Mouse (Mus musculus): ENCODE data around the gene Hic1. TPM values are rescaled to one million over a fixed set of nuclear protein-coding genes. Genes with fewer than 3 reads are reported as not detected.

Gene Hic1
- polyA plus RNA-seq, 1 experiment = 0.28 TPM

GRCm38 (mm10) chr11:75190905-75191441 lies 21.7 kb upstream of the Hic1 start, which contains the start of gene Dph1:
Dph1 (minus strand) TSS chr11:75191241.
- peak within 1 kb of the TSS; percentile 99 for H3K4me3 ChIP-seq (ENCODE audit: low read depth, low read length)
- TF ChIP-seq CTCF (IDR thresholded peaks at IDR 0.05; ENCODE audit: low read depth, low read length) (no peak), EP300 (IDR thresholded peaks at IDR 0.05; ENCODE audit: insufficient read depth, low read depth, low read length) (no peak), POLR2A (IDR thresholded peaks at IDR 0.05; ENCODE audit: insufficient read depth, low read length) (no peak)
- H3K9ac ChIP-seq (ENCODE audit: low read depth, poor library complexity, severe bottlenecking) = peak within 1 kb of the TSS; percentile 66
- H3K27me3 ChIP-seq (ENCODE audit: control insufficient read depth, insufficient read depth, low read length, poor library complexity, severe bottlenecking) = peaks cover 7% of the 10 kb centered on the region; the same call in 1 of the 2 replicates
- H3K36me3 ChIP-seq (ENCODE audit: control insufficient read depth, insufficient read depth, low read length, poor library complexity, severe bottlenecking) = no peaks in the 10 kb centered on the region
- no peak within 1 kb of the TSS for H3K27ac ChIP-seq (ENCODE audit: insufficient read depth, low read length)
- no peaks in the 10 kb centered on the region for H3K4me1 ChIP-seq (ENCODE audit: control insufficient read depth, insufficient read depth, low read length)
- H3K9me3 ChIP-seq (replicated peaks; ENCODE audit: control insufficient read depth, insufficient read depth, low read length, poor library complexity, severe bottlenecking) = no peaks in the 10 kb centered on the region

GRCm38 (mm10) chr11:75190371-75190724 lies 21.0 kb upstream of the Hic1 start:
- no peaks in the 10 kb centered on the region for H3K4me1 ChIP-seq (ENCODE audit: control insufficient read depth, insufficient read depth, low read length)
- H3K9me3 ChIP-seq (replicated peaks; ENCODE audit: control insufficient read depth, insufficient read depth, low read length, poor library complexity, severe bottlenecking) = no peaks in the 10 kb centered on the region

GRCm38 (mm10) chr11:75189713-75190370 lies 20.5 kb upstream of the Hic1 start:
- H3K27ac ChIP-seq (ENCODE audit: insufficient read depth, low read length) = no peak overlapping the region
- H3K36me3 ChIP-seq (ENCODE audit: control insufficient read depth, insufficient read depth, low read length, poor library complexity, severe bottlenecking) = no peaks in the 10 kb centered on the region
- H3K9me3 ChIP-seq (replicated peaks; ENCODE audit: control insufficient read depth, insufficient read depth, low read length, poor library complexity, severe bottlenecking) = no peaks in the 10 kb centered on the region
- TF ChIP-seq CTCF (IDR thresholded peaks at IDR 0.05; ENCODE audit: low read depth, low read length) = no peak
- TF ChIP-seq EP300 (IDR thresholded peaks at IDR 0.05; ENCODE audit: insufficient read depth, low read depth, low read length) = no peak
- TF ChIP-seq POLR2A (IDR thresholded peaks at IDR 0.05; ENCODE audit: insufficient read depth, low read length) = no peak
- H3K9ac ChIP-seq (ENCODE audit: low read depth, poor library complexity, severe bottlenecking) = peak overlapping the region; percentile 66
- H3K4me3 ChIP-seq (ENCODE audit: low read depth, low read length) = peak overlapping the region; percentile 99
- H3K27me3 ChIP-seq (ENCODE audit: control insufficient read depth, insufficient read depth, low read length, poor library complexity, severe bottlenecking) = peaks cover 7% of the 10 kb centered on the region; the same call in 1 of the 2 replicates
- no peaks in the 10 kb centered on the region for H3K4me1 ChIP-seq (ENCODE audit: control insufficient read depth, insufficient read depth, low read length)

More at GRCm38 (mm10) chr11:75190371-75190724, 21.0 kb upstream of the Hic1 start:
- no peaks in the 10 kb centered on the region for H3K36me3 ChIP-seq (ENCODE audit: control insufficient read depth, insufficient read depth, low read length, poor library complexity, severe bottlenecking)
- H3K27me3 ChIP-seq (ENCODE audit: control insufficient read depth, insufficient read depth, low read length, poor library complexity, severe bottlenecking) = peaks cover 7% of the 10 kb centered on the region; the same call in 1 of the 2 replicates
- peak overlapping the region; percentile 99 for H3K4me3 ChIP-seq (ENCODE audit: low read depth, low read length)
- H3K9ac ChIP-seq (ENCODE audit: low read depth, poor library complexity, severe bottlenecking) = peak overlapping the region; percentile 66
- TF ChIP-seq POLR2A (IDR thresholded peaks at IDR 0.05; ENCODE audit: insufficient read depth, low read length) = peak; percentile 15
- peak; percentile 9 for TF ChIP-seq CTCF (IDR thresholded peaks at IDR 0.05; ENCODE audit: low read depth, low read length)
- TF ChIP-seq EP300 (IDR thresholded peaks at IDR 0.05; ENCODE audit: insufficient read depth, low read depth, low read length) = peak; percentile 69
- no peak overlapping the region for H3K27ac ChIP-seq (ENCODE audit: insufficient read depth, low read length)

GRCm38 (mm10) chr11:75184986-75185385 lies 15.7 kb upstream of the Hic1 start:
- no peaks in the 10 kb centered on the region for H3K9me3 ChIP-seq (replicated peaks; ENCODE audit: control insufficient read depth, insufficient read depth, low read length, poor library complexity, severe bottlenecking)
- H3K4me1 ChIP-seq (ENCODE audit: control insufficient read depth, insufficient read depth, low read length) = no peaks in the 10 kb centered on the region
- H3K27me3 ChIP-seq (ENCODE audit: control insufficient read depth, insufficient read depth, low read length, poor library complexity, severe bottlenecking) = no peaks in the 10 kb centered on the region
- peaks cover 6% of the 10 kb centered on the region; the same call in 1 of the 2 replicates for H3K36me3 ChIP-seq (ENCODE audit: control insufficient read depth, insufficient read depth, low read length, poor library complexity, severe bottlenecking)
- TF ChIP-seq POLR2A (IDR thresholded peaks at IDR 0.05; ENCODE audit: insufficient read depth, low read length) (no peak), EP300 (IDR thresholded peaks at IDR 0.05; ENCODE audit: insufficient read depth, low read depth, low read length) (no peak), CTCF (IDR thresholded peaks at IDR 0.05; ENCODE audit: low read depth, low read length) (no peak)
- no peak overlapping the region for H3K4me3 ChIP-seq (ENCODE audit: low read depth, low read length)
- H3K9ac ChIP-seq (ENCODE audit: low read depth, poor library complexity, severe bottlenecking) = no peak overlapping the region
- no peak overlapping the region for H3K27ac ChIP-seq (ENCODE audit: insufficient read depth, low read length)

GRCm38 (mm10) chr11:75184573-75184972 lies 15.3 kb upstream of the Hic1 start:
- H3K27ac ChIP-seq (ENCODE audit: insufficient read depth, low read length) = no peak overlapping the region
- no peaks in the 10 kb centered on the region for H3K4me1 ChIP-seq (ENCODE audit: control insufficient read depth, insufficient read depth, low read length)
- no peaks in the 10 kb centered on the region for H3K9me3 ChIP-seq (replicated peaks; ENCODE audit: control insufficient read depth, insufficient read depth, low read length, poor library complexity, severe bottlenecking)
- H3K27me3 ChIP-seq (ENCODE audit: control insufficient read depth, insufficient read depth, low read length, poor library complexity, severe bottlenecking) = no peaks in the 10 kb centered on the region
- no peak overlapping the region for H3K9ac ChIP-seq (ENCODE audit: low read depth, poor library complexity, severe bottlenecking)
- no peak overlapping the region for H3K4me3 ChIP-seq (ENCODE audit: low read depth, low read length)
- TF ChIP-seq EP300 (IDR thresholded peaks at IDR 0.05; ENCODE audit: insufficient read depth, low read depth, low read length) = no peak
- no peak for TF ChIP-seq POLR2A (IDR thresholded peaks at IDR 0.05; ENCODE audit: insufficient read depth, low read length)
- TF ChIP-seq CTCF (IDR thresholded peaks at IDR 0.05; ENCODE audit: low read depth, low read length) = no peak
- H3K36me3 ChIP-seq (ENCODE audit: control insufficient read depth, insufficient read depth, low read length, poor library complexity, severe bottlenecking) = peaks cover 6% of the 10 kb centered on the region; the same call in 1 of the 2 replicates
